8 mouse cellular contexts compared by ENCODE assay signal in genomic region chr6:114893427-114894209, GRCm38 (mm10).
A peak's percentile ranks its signal among the peaks of the same experiment; 100 is the strongest.
DNase-seq lines count a peak whose midpoint lies in the region; ATAC-seq and TF ChIP-seq lines count a peak whose summit lies in the region.

No protein-coding gene starts in this region.

- peaks cover 62% of the 10 kb centered on the region for H3K4me1 ChIP-seq in hindbrain, embryonic 10.5 days (replicated peaks)
- peaks cover 58% of the 10 kb centered on the region for H3K4me1 ChIP-seq in hindbrain, embryonic 12.5 days
- H3K4me1 ChIP-seq in lung, adult 2 months (ENCODE audit: control insufficient read depth, insufficient read depth, low read length): peaks cover 56% of the 10 kb centered on the region

- H3K36me3 ChIP-seq in hindbrain, embryonic 10.5 days: peaks cover 48% of the 10 kb centered on the region
- peaks cover 3% of the 10 kb centered on the region; the same call in 1 of the 2 replicates for H3K36me3 ChIP-seq in hindbrain, embryonic 12.5 days

- WGBS in hindbrain, embryonic 10.5 days: 77% methylated on average over 20 of the region's 20 CpGs
- 80% methylated on average over 20 of the region's 20 CpGs for WGBS in hindbrain, embryonic 12.5 days
- WGBS in lung, adult 2 months: 24% methylated on average over 20 of the region's 20 CpGs

- H3K4me3 ChIP-seq in hindbrain, embryonic 10.5 days: no peak overlapping the region
- H3K4me3 ChIP-seq in hindbrain, embryonic 12.5 days: no peak overlapping the region
- H3K4me3 ChIP-seq in lung, adult 2 months (replicated peaks; ENCODE audit: extremely low read depth, low read depth, low read length): no peak overlapping the region

- no peak for ATAC-seq in hindbrain, embryonic 12.5 days (ENCODE audit: low FRiP score)

- H3K9ac ChIP-seq in hindbrain, embryonic 12.5 days: no peak overlapping the region

- peak overlapping the region; percentile 71 for H3K27ac ChIP-seq in hindbrain, embryonic 10.5 days
- no peak overlapping the region for H3K27ac ChIP-seq in hindbrain, embryonic 12.5 days

- no peak overlapping the region for H3K4me2 ChIP-seq in hindbrain, embryonic 12.5 days (replicated peaks)

- H3K27me3 ChIP-seq in hindbrain, embryonic 10.5 days (ENCODE audit: insufficient read depth, poor library complexity, severe bottlenecking): no peaks in the 10 kb centered on the region
- no peaks in the 10 kb centered on the region for H3K27me3 ChIP-seq in hindbrain, embryonic 12.5 days

- TF ChIP-seq POLR2A in lung, adult 2 months (IDR thresholded peaks at IDR 0.05; ENCODE audit: borderline replicate concordance, extremely low read depth, low read depth, low read length): no peak

- DNase-seq in hindbrain, embryonic 10.5 days (ENCODE audit: low spot score): no peak
- DNase-seq in Muller cell, postnatal 12 days (ENCODE audit: inconsistent ontology term): peak; percentile 55
- DNase-seq in gastrocnemius, adult 8-10 months (ENCODE audit: low spot score in 2 of 2): peak; percentile 70
- peak; percentile 55 for DNase-seq in kidney, adult 9 months
- peak; percentile 70 for DNase-seq in lung, adult 2 months
- peak; percentile 85 for DNase-seq in skeletal muscle tissue, adult 2 months (ENCODE audit: low read depth, low spot score)
- DNase-seq in cerebellum, adult 11-12 months: no peak

- no peak for TF ChIP-seq CTCF in lung, adult 2 months (IDR thresholded peaks at IDR 0.05; ENCODE audit: insufficient read depth, low read length)

- peaks cover 11% of the 10 kb centered on the region; the same call in 1 of the 2 replicates for H3K9me3 ChIP-seq in hindbrain, embryonic 10.5 days
- H3K9me3 ChIP-seq in hindbrain, embryonic 12.5 days (replicated peaks): no peaks in the 10 kb centered on the region

Comparison
In these comparisons a context has a peak if more than half of its experiments do, and no peak if none do; other contexts are left out.
1. DNase-seq: peak in Muller cell, postnatal 12 days (single experiment), gastrocnemius, adult 8-10 months (2 of 2), kidney, adult 9 months (single experiment), lung, adult 2 months (single experiment) and skeletal muscle tissue, adult 2 months (single experiment); none in hindbrain, embryonic 10.5 days (single experiment) and cerebellum, adult 11-12 months (single experiment).